Mouse (Mus musculus): ENCODE results near the gene Gm15517. TPM values are rescaled to one million over a fixed set of nuclear protein-coding genes. Genes with fewer than 3 reads are reported as not detected.
A peak's percentile ranks its signal among the peaks of the same experiment; 100 is the strongest.

Gene Gm15517
- polyA plus RNA-seq, 1 experiment from 2014 or later, result not detected

DNA sequence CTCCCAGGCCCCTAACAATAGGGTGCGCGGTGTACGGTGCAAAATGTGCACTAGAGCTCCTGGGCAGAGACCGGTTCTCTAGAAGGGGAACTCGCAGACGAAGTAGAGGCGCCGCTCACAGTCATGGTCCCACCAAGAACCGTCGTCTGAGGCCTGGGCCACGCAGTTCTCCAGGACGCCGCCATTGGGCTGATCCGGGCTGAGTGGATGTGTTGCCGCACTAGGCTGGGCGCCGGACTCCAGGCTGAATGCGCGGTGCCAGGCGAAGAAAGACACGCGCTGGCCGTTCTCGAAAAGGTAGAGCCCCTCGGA, 43.2 kb downstream of the Gm15517 start:
- no peaks in the 10 kb centered on the region for H3K9me3 ChIP-seq

DNA sequence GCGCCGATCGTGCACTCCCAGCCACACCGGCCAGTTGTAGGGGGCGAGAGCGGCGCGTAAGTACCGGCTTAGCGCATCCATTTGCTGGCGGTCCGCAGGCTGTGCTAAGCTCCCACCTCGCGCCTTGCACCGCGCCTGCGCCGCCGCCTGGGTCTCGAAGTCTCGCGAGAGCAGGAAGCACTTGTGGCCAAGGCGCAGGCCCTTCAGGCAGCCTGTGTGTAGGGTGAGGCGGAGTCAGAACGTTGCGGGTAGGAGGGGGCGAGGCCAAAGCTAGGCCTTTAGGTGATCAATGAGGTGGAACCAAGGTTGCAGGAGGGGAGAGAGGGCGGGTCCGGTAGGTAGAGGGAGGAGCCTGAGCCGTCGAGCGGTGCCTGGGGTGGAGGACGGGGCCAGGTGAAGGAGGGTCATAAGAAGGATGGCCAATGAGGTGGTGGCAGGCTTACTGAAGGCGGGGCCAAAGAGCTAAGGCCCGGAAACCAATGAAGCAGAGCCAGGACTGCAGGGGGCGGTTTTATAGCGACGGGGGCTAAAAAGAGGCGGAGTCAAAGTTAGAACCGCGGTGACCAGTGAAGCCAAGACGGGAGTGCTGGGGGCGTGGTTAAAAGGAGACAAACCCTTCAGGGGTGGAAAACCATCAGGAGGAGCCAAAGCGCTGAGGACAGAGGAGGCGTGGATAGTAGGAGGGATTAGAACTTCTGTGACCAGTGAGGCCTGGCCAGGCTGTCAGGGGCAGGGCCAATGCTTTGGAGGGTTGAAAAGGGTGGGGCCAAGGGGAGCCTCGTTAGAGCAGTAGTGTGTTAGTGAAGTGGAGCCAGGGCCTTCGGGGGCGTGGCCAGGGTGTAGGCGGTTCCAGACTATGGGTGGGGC, 43.8 kb downstream of the Gm15517 start:
- under 1% methylated on average over 49 of the region's 49 CpGs for WGBS
- Histone ChIP-seq H3K27ac (replicated peaks) (peak overlapping the region; percentile 96), H3K27me3 (replicated peaks; ENCODE audit: low read depth, poor library complexity, severe bottlenecking) (peaks cover 38% of the 10 kb centered on the region), H3K4me1 (peaks cover 34% of the 10 kb centered on the region), H3K36me3 (replicated peaks) (no peaks in the 10 kb centered on the region), H3K9me3 (no peaks in the 10 kb centered on the region), H3K4me3 (peak overlapping the region; percentile 78)
- DNase-seq (ENCODE audit: low spot score), result peak; percentile 99

More for the DNA sequence above, 43.2 kb downstream of the Gm15517 start:
- H3K27ac ChIP-seq (replicated peaks), result peak overlapping the region; percentile 96
- WGBS, result under 1% methylated on average over 25 of the region's 25 CpGs
- no peak for DNase-seq (ENCODE audit: low spot score)
- peak overlapping the region; percentile 78 for H3K4me3 ChIP-seq
- H3K27me3 ChIP-seq (replicated peaks; ENCODE audit: low read depth, poor library complexity, severe bottlenecking), result peaks cover 32% of the 10 kb centered on the region
- peaks cover 32% of the 10 kb centered on the region for H3K4me1 ChIP-seq
- no peaks in the 10 kb centered on the region for H3K36me3 ChIP-seq (replicated peaks)

DNA sequence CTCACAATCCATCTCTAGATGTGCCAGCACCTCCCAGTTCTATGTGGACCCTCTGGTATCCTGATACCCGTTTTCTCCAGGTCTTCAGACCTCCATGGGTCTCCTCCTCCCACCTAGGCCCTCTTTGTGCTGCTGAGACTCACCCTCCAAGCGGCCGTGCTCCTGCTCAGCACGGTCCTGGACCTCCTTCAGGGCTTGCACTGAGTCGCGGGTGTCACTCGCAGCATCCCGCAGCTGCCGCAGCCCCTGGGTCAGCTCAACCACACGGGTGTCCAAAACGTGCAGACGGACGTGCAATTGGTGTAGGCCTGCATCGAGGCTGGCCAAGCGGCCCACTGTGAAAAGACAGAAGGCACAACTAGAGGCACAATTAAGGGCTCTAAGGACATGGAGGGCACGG, 44.4 kb downstream of the Gm15517 start:
- Histone ChIP-seq H3K4me1 (peaks cover 41% of the 10 kb centered on the region), H3K27ac (replicated peaks) (peak overlapping the region; percentile 96), H3K4me3 (peak overlapping the region; percentile 78), H3K27me3 (replicated peaks; ENCODE audit: low read depth, poor library complexity, severe bottlenecking) (peaks cover 45% of the 10 kb centered on the region), H3K9me3 (no peaks in the 10 kb centered on the region), H3K36me3 (replicated peaks) (no peaks in the 10 kb centered on the region)
- 8% methylated on average over 16 of the region's 16 CpGs for WGBS
- peak; percentile 34 for DNase-seq (ENCODE audit: low spot score)

DNA sequence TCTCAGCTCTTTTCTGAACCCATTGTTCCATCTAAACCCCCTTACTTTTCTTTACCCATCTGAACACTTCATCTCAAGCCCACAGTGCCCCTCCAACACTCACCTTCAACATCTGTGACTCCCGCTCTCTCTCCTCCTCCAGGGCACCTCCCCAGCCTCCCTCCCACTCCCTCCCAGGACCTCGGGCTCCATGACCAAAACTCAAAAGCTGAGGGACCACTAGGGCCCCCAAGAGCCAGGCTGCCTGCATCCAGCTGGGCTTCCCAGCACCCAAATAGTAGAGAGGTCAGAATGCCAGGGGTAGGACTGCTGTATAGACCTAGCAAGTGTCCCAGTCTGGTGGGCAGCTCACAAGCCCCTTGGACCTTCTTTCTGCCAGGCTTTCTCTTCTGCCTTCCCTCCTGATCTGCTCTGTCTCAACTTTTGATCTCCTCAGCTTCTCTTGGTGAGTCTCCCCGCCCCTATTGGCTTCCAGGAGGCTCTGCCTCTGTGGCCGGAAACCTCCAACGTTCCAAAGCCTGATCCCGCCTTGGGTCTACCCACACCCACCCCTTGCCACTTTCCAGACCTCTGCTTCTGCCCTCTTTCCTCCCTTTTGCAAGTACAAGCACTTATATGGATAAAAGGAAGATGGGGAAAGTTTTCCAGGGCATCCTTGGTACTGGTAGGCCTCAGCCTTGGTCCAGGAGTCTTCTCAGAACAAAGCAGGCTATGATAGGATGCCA, 45.4 kb downstream of the Gm15517 start, which contains the start of gene Clec11a:
Gene Clec11a, minus strand, starts transcription at position 387 of the 725 bp plus-strand sequence.
- Histone ChIP-seq H3K4me3 (peak within 1 kb of the TSS; percentile 78), H3K9me3 (no peaks in the 10 kb centered on the region), H3K36me3 (replicated peaks) (no peaks in the 10 kb centered on the region), H3K27me3 (replicated peaks; ENCODE audit: low read depth, poor library complexity, severe bottlenecking) (peaks cover 55% of the 10 kb centered on the region), H3K27ac (replicated peaks) (peak within 1 kb of the TSS; percentile 96), H3K4me1 (peaks cover 51% of the 10 kb centered on the region)
- no peak for DNase-seq (ENCODE audit: low spot score)
- 55% methylated on average over 6 of the region's 6 CpGs for WGBS

DNA sequence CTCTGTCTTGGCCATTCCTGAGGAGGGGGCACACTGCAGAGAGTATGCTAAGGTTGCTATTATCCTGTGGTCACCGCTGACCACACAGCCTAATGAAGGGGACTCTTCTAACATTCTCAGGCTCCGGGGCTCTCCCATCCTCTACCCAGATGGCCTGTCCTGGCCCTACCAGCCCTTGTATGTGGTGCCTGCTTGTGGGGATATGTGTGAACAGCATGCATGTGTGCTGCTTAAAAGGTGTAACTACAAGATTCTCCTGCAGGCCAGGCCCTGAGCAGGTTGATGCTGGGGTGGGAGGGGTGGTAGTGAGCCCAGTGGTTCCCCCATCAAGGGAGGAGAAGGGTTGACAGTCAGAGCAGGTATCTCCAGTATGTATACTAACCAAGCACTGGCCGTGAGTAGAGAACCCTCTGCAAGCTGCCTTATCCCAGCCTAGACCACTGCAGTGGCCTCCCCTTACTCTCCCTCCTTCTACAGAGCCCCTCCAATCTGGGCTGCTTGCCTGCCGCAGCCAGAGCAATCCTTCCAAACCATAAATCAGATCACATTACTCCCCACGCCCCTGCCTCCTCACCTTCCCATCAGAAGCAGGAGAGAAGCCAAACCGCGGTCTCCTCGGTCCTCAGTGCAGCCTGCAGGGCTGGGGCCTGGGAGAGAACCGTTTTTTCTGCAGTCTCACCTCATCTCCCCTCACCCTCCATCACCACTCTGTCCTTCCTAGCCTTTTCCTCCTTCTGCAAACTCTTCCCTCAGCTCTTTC, 46.2 kb downstream of the Gm15517 start:
- peaks cover 58% of the 10 kb centered on the region for H3K4me1 ChIP-seq
- H3K27ac ChIP-seq (replicated peaks), result no peak overlapping the region
- no peaks in the 10 kb centered on the region for H3K36me3 ChIP-seq (replicated peaks)
- no peak for DNase-seq (ENCODE audit: low spot score)
- 0 out of 2 replicates have a peak overlapping the region, but pooled peaks have one; percentile 2 for H3K4me3 ChIP-seq
- H3K27me3 ChIP-seq (replicated peaks; ENCODE audit: low read depth, poor library complexity, severe bottlenecking), result peaks cover 63% of the 10 kb centered on the region
- H3K9me3 ChIP-seq, result no peaks in the 10 kb centered on the region
- WGBS, result 54% methylated on average over 9 of the region's 9 CpGs

DNA sequence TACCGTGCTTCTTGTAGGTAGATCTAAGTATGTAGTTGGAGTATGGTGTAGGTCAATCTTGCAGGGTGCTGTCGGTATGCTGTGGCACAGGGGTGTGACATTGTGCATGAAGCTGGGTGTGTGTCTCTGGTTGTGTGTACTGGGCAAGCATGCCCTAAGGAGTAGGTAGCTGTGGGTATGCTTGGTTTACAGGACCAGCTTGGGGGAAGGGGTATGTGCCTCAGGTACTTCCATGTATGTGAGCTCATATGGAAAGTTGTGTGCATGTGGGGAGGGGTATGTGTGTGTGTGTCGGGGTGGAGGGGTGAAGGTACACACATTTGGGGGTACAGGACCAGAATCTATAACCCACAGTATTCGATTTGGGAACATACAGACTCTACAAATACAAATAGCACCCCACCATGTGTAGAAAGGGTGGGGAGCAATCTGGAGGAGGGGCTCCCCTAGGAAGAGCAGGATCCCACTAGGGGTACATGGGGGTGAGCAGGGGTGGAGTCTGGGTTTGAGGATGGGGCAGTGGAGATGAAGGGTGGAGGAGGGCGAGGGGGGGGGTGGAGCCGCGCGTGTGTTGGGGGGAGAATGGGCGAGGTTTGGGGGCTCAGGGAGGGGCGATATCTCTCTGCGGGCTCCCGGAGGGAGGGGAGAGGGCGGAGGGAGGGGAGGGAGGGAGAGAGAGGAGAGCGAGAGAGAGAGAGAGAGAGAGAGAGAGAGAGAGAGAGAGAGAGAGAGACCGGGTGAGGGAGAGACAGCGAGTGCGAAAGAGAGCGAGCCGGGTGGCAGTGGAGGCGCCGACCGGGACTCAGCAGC, 48.4 kb downstream of the Gm15517 start, which contains the start of gene Shank1:
Gene Shank1, plus strand, starts transcription at position 779 of the 810 bp plus-strand sequence.
- whole genome bisulfite sequencing, result 13% methylated on average over 19 of the region's 22 CpGs
- peaks cover 48% of the 10 kb centered on the region for H3K4me1 ChIP-seq
- no peaks in the 10 kb centered on the region for H3K9me3 ChIP-seq
- peak; percentile 42 for DNase-seq (ENCODE audit: low spot score)
- H3K4me3 ChIP-seq, result peak within 1 kb of the TSS; percentile 64
- H3K27ac ChIP-seq (replicated peaks), result peak within 1 kb of the TSS; percentile 79
- peaks cover 80% of the 10 kb centered on the region for H3K27me3 ChIP-seq (replicated peaks; ENCODE audit: low read depth, poor library complexity, severe bottlenecking)
- H3K36me3 ChIP-seq (replicated peaks), result peaks cover 5% of the 10 kb centered on the region; the same call in 1 of the 2 replicates

DNA sequence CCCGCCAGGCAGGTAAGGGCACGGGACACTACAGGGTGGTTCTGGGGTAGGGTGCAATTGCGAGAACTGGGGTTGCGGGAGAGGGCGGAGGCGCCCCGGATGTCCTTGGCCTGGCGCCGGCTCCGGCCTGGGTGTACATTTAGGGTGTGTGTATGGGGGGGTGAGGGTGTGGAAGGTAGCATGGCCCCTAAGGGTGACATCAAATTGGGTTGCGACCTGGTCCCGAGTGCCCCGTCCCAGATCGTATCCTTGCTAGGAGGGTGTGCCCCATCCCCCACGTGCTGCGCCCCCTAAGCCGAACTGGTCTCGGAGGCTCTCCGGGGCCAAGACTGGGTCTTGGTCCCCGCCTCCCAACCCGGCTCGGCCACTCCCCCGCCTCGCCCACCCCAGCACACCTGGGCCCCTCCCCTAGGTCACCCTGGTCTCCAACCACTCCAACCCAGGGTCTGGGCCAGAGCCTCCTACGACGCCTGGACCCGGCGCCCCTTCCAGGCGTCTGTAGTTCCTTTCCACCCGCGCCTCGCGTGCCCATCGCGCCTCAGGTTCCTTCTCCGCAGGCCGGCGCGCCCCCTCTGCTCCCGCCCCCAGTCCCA, 49.1 kb downstream of the Gm15517 start:
- H3K4me1 ChIP-seq, result peaks cover 46% of the 10 kb centered on the region
- no peaks in the 10 kb centered on the region for H3K9me3 ChIP-seq
- DNase-seq (ENCODE audit: low spot score), result no peak
- under 1% methylated on average over 40 of the region's 40 CpGs for WGBS
- H3K4me3 ChIP-seq, result peak overlapping the region; percentile 64
- H3K27ac ChIP-seq (replicated peaks), result peak overlapping the region; percentile 79
- H3K36me3 ChIP-seq (replicated peaks), result peaks cover 5% of the 10 kb centered on the region; the same call in 1 of the 2 replicates
- peaks cover 80% of the 10 kb centered on the region for H3K27me3 ChIP-seq (replicated peaks; ENCODE audit: low read depth, poor library complexity, severe bottlenecking)

DNA sequence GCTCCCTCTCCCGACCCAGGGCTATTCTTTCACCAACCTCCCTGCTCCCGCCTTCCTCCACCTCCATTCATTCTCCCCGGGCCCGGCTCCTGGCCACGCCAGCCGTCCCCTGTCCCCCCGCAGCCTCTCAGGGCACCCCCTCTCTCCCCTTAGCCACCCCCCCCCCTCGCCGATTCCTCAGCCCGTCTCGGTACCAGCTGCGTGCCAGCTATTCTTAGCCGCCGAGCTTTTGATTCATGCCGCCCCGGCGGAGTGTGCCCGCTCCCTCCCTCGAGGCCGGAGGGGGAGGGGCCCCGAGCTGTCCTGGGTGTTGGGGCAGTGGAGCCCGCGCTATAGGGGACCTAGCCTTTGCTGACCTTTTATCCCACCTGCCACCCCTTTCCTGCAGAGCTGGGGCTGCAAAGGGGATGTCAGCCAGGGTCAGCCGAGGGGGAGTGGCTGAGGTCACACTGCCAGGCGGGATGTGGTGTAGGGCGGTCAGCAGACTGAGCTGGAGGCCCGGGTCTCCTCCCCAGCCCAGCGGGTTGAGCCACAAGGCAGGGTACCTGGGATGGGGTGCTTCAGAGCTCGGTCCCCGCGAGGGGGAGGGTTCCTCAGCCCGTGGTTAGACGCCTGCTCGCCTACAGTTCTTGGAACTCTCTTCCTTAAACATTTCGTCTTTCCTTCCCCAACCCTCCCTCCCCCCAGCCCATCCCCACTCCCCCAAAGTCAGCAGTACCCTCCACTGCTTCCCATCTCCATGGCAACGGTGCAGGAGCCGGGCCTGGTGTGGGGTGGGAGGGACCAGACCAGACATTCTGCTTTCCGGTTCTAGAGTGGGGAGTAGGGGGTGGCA, 49.8 kb downstream of the Gm15517 start:
- peak; percentile 55 for DNase-seq (ENCODE audit: low spot score)
- Histone ChIP-seq H3K4me3 (peak overlapping the region; percentile 64), H3K9me3 (no peaks in the 10 kb centered on the region), H3K27ac (replicated peaks) (peak overlapping the region; percentile 79), H3K4me1 (peaks cover 39% of the 10 kb centered on the region), H3K36me3 (replicated peaks) (peaks cover 5% of the 10 kb centered on the region; the same call in 1 of the 2 replicates), H3K27me3 (replicated peaks; ENCODE audit: low read depth, poor library complexity, severe bottlenecking) (peaks cover 80% of the 10 kb centered on the region)
- under 1% methylated on average over 38 of the region's 38 CpGs for WGBS

All from embryonic facial prominence, embryonic 10.5 days (tissue).